Mouse (Mus musculus) midbrain, embryonic 15.5 days (tissue): ENCODE measurements around the gene Ddx41. TPM values are rescaled to one million over a fixed set of nuclear protein-coding genes. Genes with fewer than 3 reads are reported as not detected.
"Not testable (repeated sequence)": the region's sequence is repeated elsewhere in the genome, so short reads cannot be mapped to it uniquely, and the experiment has no call there.

Source experiments
- ATAC-seq: fragments of 200-750 bp; cut with Nextera tagmentation; replicated peaks from 2 replicates; pipeline ENCODE4 v1.8.0; 2017; ENCODE audit warnings: moderate TSS enrichment
- H3K27ac ChIP-seq: fragments of 300-500 bp; sonication (generic); 2 replicates; pipeline ENCODE4 v1.5.1; 2015; ENCODE audit warnings: mild to moderate bottlenecking, inconsistent platforms
- H3K27me3 ChIP-seq: fragments of 300-500 bp; sonication (generic); replicated peaks from 2 replicates; pipeline ENCODE4 v1.6.1; 2015; ENCODE audit warnings: inconsistent platforms
- H3K36me3 ChIP-seq: fragments of 300-500 bp; sonication (generic); replicated peaks from 2 replicates; pipeline ENCODE4 v1.6.1; 2015; ENCODE audit warnings: inconsistent platforms
- H3K4me1 ChIP-seq: fragments of 300-500 bp; sonication (generic); 2 replicates; pipeline ENCODE4 v1.6.1; 2015; ENCODE audit warnings: inconsistent platforms
- H3K4me2 ChIP-seq: fragments of 300-500 bp; sonication (generic); 2 replicates; pipeline ENCODE4 v1.6.1; 2015; ENCODE audit warnings: inconsistent platforms, mild to moderate bottlenecking, moderate library complexity
- H3K4me3 ChIP-seq: fragments of 300-500 bp; sonication (generic); 2 replicates; pipeline ENCODE4 v1.5.1; 2015; ENCODE audit warnings: mild to moderate bottlenecking, inconsistent platforms
- H3K9ac ChIP-seq: fragments of 300-500 bp; sonication (generic); 2 replicates; pipeline ENCODE4 v1.6.1; 2015; ENCODE audit warnings: mild to moderate bottlenecking, inconsistent platforms
- H3K9me3 ChIP-seq: fragments of 300-500 bp; sonication (generic); 2 replicates; pipeline ENCODE4 v1.6.1; 2016; ENCODE audit warnings: inconsistent platforms
- WGBS: fragments of 180-500 bp; shearing (Covaris S2); methylation state at CpG from one replicate; pipeline ENCODE4 v1.1.7; 2015; ENCODE audit warnings: mixed read lengths; 5-methylcytosine and 5-hydroxymethylcytosine counted together
- polyA plus RNA-seq: library from polyadenylated mRNA; unstranded; fragments of >200 nt; fragmentation: Nextera tagmentation; extraction: Ambion mirVana; gene quantifications from 2 replicates; pipeline ENCODE4 v1.2.1, GENCODE M21; 2015

Gene Ddx41
- 61.2 and 63.6 TPM in 2 replicates for polyA plus RNA-seq

GRCm38 (mm10) chr13:55536194-55537175, at the start of gene Ddx41:
TSS of gene Ddx41 (minus strand) at chr13:55536658.
- Histone ChIP-seq H3K9ac (peak within 1 kb of the TSS; percentile 89), H3K36me3 (peaks cover 51% of the 10 kb centered on the region), H3K27ac (peak within 1 kb of the TSS; percentile 84), H3K4me3 (peak within 1 kb of the TSS; percentile 96), H3K4me2 (peak within 1 kb of the TSS; percentile 95), H3K27me3 (no peaks in the 10 kb centered on the region), H3K9me3 (no peaks in the 10 kb centered on the region), H3K4me1 (peaks cover 18% of the 10 kb centered on the region)
- under 1% methylated on average over 70 of the region's 70 CpGs for WGBS
- peak; percentile 97 for ATAC-seq

DNA sequence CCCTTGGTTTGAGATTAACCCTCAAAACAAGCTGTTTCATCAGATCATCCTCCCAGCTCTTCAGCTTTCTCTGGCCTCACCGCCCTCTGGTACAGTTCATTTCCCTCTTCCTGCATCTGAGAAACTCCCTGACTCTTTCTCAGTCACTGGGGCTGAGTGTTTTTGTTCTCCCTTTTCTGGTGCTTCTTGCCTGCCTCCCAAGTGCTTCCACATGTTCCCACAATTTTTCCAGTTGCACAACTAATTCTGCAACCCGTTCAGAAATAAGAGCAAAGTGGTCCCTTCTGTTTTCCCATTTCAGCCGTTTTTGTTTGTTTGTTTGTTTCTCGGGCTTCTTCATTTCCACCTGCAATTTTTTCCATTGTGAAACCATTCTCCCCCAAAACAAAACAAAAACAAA, 41.6 kb upstream of the Ddx41 start:
- ATAC-seq, result no peak
- no peak overlapping the region for H3K4me2 ChIP-seq
- H3K9me3 ChIP-seq, result no peaks in the 10 kb centered on the region

DNA sequence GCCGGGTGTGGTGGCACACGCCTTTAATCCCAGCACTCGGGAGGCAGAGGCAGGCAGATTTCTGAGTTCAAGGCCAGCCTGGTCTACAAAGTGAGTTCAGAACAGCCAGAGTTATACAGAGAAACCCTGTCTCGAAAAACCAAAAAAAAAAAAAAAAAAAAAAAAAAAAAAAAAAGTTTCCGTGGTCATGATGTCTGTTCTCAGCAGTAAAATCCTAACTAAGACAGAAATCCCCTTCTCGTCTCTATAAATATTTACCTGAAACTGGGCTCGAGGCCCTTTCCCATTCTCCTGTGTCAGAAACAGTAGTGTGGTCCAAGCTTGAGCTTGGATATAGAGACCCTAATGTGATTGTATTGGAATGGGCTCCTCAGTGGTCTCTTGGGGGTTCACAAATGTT, 40.4 kb upstream of the Ddx41 start:
- ATAC-seq, H3K4me1 ChIP-seq, H3K9ac ChIP-seq, H3K27ac ChIP-seq, H3K4me2 ChIP-seq, H3K36me3 ChIP-seq, H3K9me3 ChIP-seq, H3K27me3 ChIP-seq, H3K4me3 ChIP-seq: not testable (repeated sequence)
- WGBS, result 90% methylated on average over 7 of the region's 7 CpGs

More for the DNA sequence above, 41.6 kb upstream of the Ddx41 start:
- Histone ChIP-seq H3K27ac (no peak overlapping the region), H3K9ac (no peak overlapping the region), H3K4me1 (no peaks in the 10 kb centered on the region), H3K27me3 (no peaks in the 10 kb centered on the region), H3K36me3 (no peaks in the 10 kb centered on the region), H3K4me3 (no peak overlapping the region)
- WGBS, result 88% methylated on average over 4 of the region's 4 CpGs

DNA sequence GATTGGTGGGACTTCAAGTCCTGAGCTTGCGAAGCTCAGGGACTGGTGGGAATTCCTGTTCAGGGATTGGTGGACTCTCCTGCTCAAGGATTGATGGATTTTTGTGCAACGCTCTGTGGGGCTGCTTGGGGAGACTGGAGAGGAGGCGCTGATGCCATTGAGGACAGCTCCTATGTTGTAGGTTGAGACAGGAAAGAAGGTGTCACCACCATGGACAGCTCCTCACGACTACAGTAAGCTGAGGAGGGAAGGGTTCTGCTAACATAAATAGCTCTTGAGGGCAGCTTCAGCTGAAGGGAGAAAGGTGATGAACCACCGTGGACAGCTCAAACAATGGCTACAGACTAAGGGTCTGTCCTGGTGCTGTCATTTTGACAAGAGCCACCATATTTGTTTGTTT, 39.5 kb upstream of the Ddx41 start:
- 63% methylated on average over 5 of the region's 5 CpGs for WGBS
- Histone ChIP-seq H3K9ac (no peak overlapping the region), H3K4me2 (no peak overlapping the region), H3K4me3 (no peak overlapping the region), H3K27me3 (no peaks in the 10 kb centered on the region), H3K36me3 (no peaks in the 10 kb centered on the region), H3K9me3 (no peaks in the 10 kb centered on the region), H3K4me1 (peaks cover 6% of the 10 kb centered on the region), H3K27ac (no peak overlapping the region)
- ATAC-seq, result no peak

GRCm38 (mm10) chr13:55574321-55574720, 37.9 kb upstream of the Ddx41 start:
- H3K36me3 ChIP-seq, result no peaks in the 10 kb centered on the region
- no peak overlapping the region for H3K4me3 ChIP-seq
- no peaks in the 10 kb centered on the region for H3K9me3 ChIP-seq
- no peak overlapping the region for H3K27ac ChIP-seq
- H3K4me2 ChIP-seq, result no peak overlapping the region
- ATAC-seq, result no peak
- no peaks in the 10 kb centered on the region for H3K27me3 ChIP-seq
- WGBS, result 73% methylated on average over 5 of the region's 5 CpGs
- no peak overlapping the region for H3K9ac ChIP-seq
- peaks cover 13% of the 10 kb centered on the region for H3K4me1 ChIP-seq

- no peaks in the 10 kb centered on the region for H3K27me3 ChIP-seq
- H3K9me3 ChIP-seq, result no peaks in the 10 kb centered on the region
- 98% methylated on average over 2 of the region's 2 CpGs for WGBS
- H3K27ac ChIP-seq, result no peak within 1 kb of the TSS
- no peak within 1 kb of the TSS for H3K4me2 ChIP-seq
- no peak within 1 kb of the TSS for H3K9ac ChIP-seq
- no peak for ATAC-seq
- no peaks in the 10 kb centered on the region for H3K36me3 ChIP-seq
- no peak within 1 kb of the TSS for H3K4me3 ChIP-seq
- peaks cover 20% of the 10 kb centered on the region for H3K4me1 ChIP-seq
These were observed 37.0 kb upstream of the Ddx41 start, which contains the start of gene Tmed9 for GRCm38 (mm10) chr13:55573432-55573831. TSS of gene Tmed9 (plus strand) at chr13:55573732.

DNA sequence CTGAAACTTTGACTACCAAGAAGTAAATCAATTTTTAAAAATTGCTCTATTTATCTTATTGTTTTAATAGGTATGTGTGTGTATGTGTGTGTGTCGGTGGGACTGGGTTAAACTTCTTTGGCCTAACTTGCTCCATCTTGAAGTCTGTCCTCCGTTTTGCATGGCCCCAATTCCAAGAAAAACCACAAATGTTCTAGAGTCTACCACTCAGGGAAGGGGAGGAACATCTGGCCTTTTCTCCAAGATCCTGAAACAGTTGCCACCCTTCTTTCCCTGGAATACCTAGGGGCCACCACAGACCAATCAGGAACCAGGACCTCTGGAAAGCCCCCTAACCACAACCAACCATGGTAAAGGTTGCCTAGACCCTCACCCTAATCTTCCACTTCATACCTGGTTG, 35.5 kb upstream of the Ddx41 start:
- no peaks in the 10 kb centered on the region for H3K9me3 ChIP-seq
- peak overlapping the region; percentile 85 for H3K4me2 ChIP-seq
- H3K27ac ChIP-seq, result no peak overlapping the region
- 83% methylated on average over 2 of the region's 2 CpGs for WGBS
- H3K4me3 ChIP-seq, result 0 out of 2 replicates have a peak overlapping the region, but pooled peaks have one; percentile 82
- ATAC-seq, result no peak
- H3K36me3 ChIP-seq, result no peaks in the 10 kb centered on the region
- H3K27me3 ChIP-seq, result no peaks in the 10 kb centered on the region
- no peak overlapping the region for H3K9ac ChIP-seq
- H3K4me1 ChIP-seq, result peaks cover 33% of the 10 kb centered on the region

GRCm38 (mm10) chr13:55571027-55571751, 34.7 kb upstream of the Ddx41 start, which contains the start of gene Fam193b:
TSS of gene Fam193b (minus strand) at chr13:55571120.
- Histone ChIP-seq H3K9me3 (no peaks in the 10 kb centered on the region), H3K36me3 (no peaks in the 10 kb centered on the region), H3K4me2 (peak within 1 kb of the TSS; percentile 85), H3K27me3 (no peaks in the 10 kb centered on the region), H3K4me1 (peaks cover 36% of the 10 kb centered on the region), H3K9ac (peak within 1 kb of the TSS; percentile 95), H3K27ac (peak within 1 kb of the TSS; percentile 90), H3K4me3 (peak within 1 kb of the TSS; percentile 82)
- peak; percentile 92 for ATAC-seq
- 2% methylated on average over 31 of the region's 47 CpGs for WGBS

- Histone ChIP-seq H3K4me2 (peak overlapping the region; percentile 85), H3K9ac (peak overlapping the region; percentile 95), H3K27ac (peak overlapping the region; percentile 90), H3K4me3 (peak overlapping the region; percentile 82), H3K4me1 (peaks cover 36% of the 10 kb centered on the region), H3K9me3 (no peaks in the 10 kb centered on the region), H3K27me3 (no peaks in the 10 kb centered on the region), H3K36me3 (no peaks in the 10 kb centered on the region)
- under 1% methylated on average over 47 of the region's 47 CpGs for WGBS
- ATAC-seq, result peak; percentile 85
These were observed 34.0 kb upstream of the Ddx41 start for GRCm38 (mm10) chr13:55570286-55570973.

DNA sequence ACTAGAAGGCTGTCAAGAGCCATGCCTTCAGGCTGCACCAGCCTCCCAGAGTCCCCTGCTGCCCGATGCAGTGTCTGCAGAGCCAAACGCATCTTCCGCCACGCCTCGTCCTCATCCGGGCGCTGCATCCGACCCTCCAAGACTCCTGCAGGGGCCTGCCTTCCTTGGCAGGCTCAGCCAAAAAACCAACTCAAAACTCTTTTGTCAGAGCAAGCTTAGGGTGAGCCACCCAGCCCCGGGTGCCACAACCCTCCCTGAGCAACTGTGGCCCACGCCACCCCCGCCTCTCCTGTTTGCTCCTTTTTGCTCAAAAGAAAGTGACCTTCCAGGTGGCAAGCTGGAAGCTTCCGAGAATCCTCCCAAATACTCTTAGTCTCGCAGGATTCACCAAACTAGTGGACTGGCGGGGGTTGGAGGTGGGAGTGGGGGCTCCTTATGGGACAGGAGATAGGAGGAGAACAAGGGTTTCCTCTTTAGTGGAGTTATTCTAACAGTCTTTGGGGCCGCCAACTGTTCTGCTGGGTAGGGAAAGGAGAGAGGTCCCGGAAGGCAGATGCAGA, 33.3 kb upstream of the Ddx41 start:
- H3K4me2 ChIP-seq, result peak overlapping the region; percentile 85
- peak overlapping the region; percentile 95 for H3K9ac ChIP-seq
- peak overlapping the region; percentile 82 for H3K4me3 ChIP-seq
- peak overlapping the region; percentile 90 for H3K27ac ChIP-seq
- no peaks in the 10 kb centered on the region for H3K27me3 ChIP-seq
- peak; percentile 21; the same call in 1 of the 2 replicates for ATAC-seq
- H3K36me3 ChIP-seq, result no peaks in the 10 kb centered on the region
- 1% methylated on average over 16 of the region's 16 CpGs for WGBS
- peaks cover 36% of the 10 kb centered on the region for H3K4me1 ChIP-seq
- H3K9me3 ChIP-seq, result no peaks in the 10 kb centered on the region

DNA sequence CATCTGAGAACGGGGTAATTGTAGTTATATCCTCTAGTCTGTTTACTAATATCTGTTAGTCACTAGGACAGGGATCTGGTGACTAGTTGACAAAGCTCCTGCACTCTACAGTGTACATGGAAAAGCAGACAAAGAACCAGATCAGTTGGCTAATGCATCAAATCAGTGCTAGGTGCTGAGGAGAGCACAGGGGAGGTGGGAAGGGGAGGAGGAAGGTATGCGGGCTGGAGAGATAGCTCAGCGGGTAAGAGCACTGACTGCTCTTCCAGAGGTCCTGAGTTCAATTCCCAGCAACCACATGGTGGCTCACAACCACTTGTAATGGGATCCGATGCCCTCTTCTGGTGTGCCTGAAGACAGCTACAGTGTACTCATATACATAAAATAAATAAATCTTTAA, 32.1 kb upstream of the Ddx41 start:
- H3K4me1 ChIP-seq, result peaks cover 36% of the 10 kb centered on the region
- not testable (repeated sequence) for H3K4me2 ChIP-seq, H3K9ac ChIP-seq, H3K36me3 ChIP-seq, ATAC-seq, H3K9me3 ChIP-seq, H3K4me3 ChIP-seq, H3K27ac ChIP-seq, H3K27me3 ChIP-seq
- 94% methylated on average over 4 of the region's 4 CpGs for WGBS
